Mouse (Mus musculus): Measurements from ENCODE around the gene 4933434E20Rik.

The 4933434E20Rik gene

GRCm38 (mm10) chr3:90051441-90052350 lies at the start of gene 4933434E20Rik:
TSS of gene 4933434E20Rik (plus strand) at chr3:90051636.
- DNase-seq (ENCODE audit: low read depth), result peak; percentile 75

DNA sequence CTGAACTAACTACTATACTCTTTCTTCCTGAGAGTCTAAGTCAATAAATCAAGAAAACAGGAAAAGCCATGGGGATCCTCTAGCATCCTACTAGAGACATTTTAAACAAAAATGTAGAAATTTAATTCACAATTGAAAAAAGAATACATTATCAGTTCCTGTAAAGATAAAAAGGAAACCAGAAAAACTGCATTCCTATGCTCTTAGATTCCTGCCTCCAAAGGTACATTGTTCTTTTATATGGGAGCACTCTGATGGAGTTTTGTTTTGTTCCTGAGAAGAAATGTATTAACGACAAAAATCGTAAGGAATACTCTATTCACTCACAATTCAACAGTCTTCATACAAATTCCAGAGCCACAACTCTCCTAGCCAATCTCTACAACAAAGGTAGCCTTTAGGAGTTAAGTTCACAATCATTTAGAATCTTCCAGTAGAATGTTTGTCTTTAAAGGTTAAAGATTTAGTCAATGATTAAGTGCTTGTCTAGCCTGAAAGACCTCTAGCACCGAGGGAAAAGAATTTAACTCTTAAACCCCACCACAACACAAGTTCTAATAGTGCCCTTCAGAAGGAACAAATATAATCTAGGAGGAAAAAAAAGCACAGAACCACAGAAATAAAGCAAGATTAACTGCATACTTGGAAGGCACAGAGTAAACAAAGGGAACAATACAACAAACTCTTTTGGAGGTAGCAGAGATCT lies 47.2 kb upstream of the 4933434E20Rik start:
- no peak for DNase-seq (ENCODE audit: low read depth)

GRCm38 (mm10) chr3:90010291-90010690 lies 41.1 kb upstream of the 4933434E20Rik start:
- no peak for DNase-seq (ENCODE audit: low read depth)

DNA sequence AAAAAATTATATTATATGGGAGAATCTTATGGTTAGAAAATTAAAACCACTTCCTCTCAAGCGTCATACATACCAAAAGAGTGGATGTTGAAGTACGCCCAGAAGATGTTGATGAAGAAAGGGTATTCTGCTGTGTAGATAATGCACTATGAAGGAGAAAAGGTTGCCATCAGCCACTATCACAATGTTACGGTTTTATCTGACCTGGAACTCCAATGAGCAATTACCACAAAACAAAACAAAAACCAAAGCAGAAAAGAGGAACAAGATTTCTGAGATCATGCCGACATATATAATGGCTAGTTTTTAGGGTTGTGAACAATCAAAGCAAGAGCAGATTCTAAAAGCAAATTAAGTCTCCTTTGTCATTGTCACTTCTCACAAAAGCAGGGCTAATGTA lies 34.8 kb upstream of the 4933434E20Rik start:
- no peak for DNase-seq (ENCODE audit: low read depth)

- no peak for DNase-seq (ENCODE audit: low read depth)
Observed at GRCm38 (mm10) chr3:90034653-90035052, 16.8 kb upstream of the 4933434E20Rik start.

- DNase-seq (ENCODE audit: low read depth), result no peak
Observed at GRCm38 (mm10) chr3:90036263-90036662, 15.2 kb upstream of the 4933434E20Rik start.

DNA sequence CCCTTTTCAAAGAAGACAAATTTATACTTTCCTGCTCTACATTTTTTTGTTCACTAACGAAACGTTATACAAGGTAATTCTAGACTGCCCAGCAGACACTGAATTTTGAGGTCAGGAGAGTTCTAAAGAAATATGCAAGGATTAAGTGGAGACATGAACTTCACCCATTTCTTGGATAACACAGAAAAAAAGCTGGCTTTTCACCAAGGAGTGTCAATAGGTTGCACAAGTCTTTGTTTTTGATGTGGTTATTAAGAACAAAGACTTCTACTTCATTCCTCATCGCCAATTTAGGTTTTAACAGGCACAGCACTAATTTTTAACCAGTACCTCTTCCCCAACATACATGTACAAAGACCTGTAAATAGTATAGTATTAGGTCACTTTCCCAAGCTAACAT lies 1.7 kb upstream of the 4933434E20Rik start:
- DNase-seq (ENCODE audit: low read depth), result no peak

- DNase-seq (ENCODE audit: low read depth), result peak; percentile 98
Observed at GRCm38 (mm10) chr3:90052351-90053241, 1.2 kb downstream of the 4933434E20Rik start, which contains the start of gene Ubap2l. TSS of gene Ubap2l (minus strand) at chr3:90052628.

GRCm38 (mm10) chr3:90061549-90061948 lies 10.1 kb downstream of the 4933434E20Rik start:
- DNase-seq (ENCODE audit: low read depth), result no peak

GRCm38 (mm10) chr3:90062539-90062938 lies 11.1 kb downstream of the 4933434E20Rik start:
- DNase-seq (ENCODE audit: low read depth), result no peak

- DNase-seq (ENCODE audit: low read depth), result no peak
Observed at GRCm38 (mm10) chr3:90064383-90064782, 12.9 kb downstream of the 4933434E20Rik start.

GRCm38 (mm10) chr3:90065553-90065952 lies 14.1 kb downstream of the 4933434E20Rik start:
- DNase-seq (ENCODE audit: low read depth), result peak; percentile 79

DNA sequence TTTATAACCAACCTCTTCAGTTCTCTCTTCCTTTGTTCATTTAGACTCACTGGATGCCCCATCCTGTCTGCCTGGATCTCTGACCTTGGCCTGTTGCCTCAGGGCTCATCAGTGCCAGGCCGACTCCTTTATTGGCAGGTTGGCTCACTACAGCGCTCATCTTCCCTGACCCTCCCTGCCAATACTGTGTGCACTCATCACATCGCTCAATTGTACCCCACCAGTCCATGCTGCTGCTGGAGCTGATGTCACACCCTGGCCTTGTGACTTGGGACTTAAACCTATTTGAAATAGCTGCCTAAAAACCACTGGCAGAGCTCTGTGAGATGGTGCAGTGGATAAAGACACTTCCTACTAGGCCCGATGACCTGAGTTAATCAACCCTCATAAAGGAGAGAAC lies 16.4 kb downstream of the 4933434E20Rik start:
- DNase-seq (ENCODE audit: low read depth), result no peak

- DNase-seq (ENCODE audit: low read depth), result no peak
Observed at GRCm38 (mm10) chr3:90069688-90070087, 18.3 kb downstream of the 4933434E20Rik start.

DNA sequence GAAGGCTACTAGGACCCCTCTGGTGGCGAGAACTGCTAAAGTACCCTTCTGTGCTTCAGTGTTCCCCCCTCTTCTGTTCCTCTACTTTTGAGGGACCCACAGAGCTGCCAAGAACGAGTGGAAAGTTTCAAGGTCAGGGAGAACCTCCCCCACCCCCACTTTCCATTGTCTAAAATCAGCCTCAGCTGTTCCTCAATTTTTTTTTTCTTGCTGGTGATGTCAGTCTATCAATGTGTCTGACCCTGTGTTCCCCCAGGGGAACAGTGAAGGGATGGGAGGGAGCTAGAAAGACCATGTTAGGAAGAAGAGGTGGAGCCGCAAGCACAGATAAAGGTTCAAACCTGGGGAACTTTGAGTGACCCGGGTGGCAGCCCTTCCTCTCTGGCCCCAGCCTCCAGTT lies 20.9 kb downstream of the 4933434E20Rik start, which contains the start of gene Tpm3:
Tpm3 (plus strand) TSS at position 356 of the 400 bp plus-strand sequence.
- DNase-seq (ENCODE audit: low read depth), result no peak

- DNase-seq (ENCODE audit: low read depth), result peak; percentile 93
Observed at GRCm38 (mm10) chr3:90076921-90077716, 25.7 kb downstream of the 4933434E20Rik start.

- DNase-seq (ENCODE audit: low read depth), result no peak
Observed at GRCm38 (mm10) chr3:90078224-90078623, 26.8 kb downstream of the 4933434E20Rik start.

DNA sequence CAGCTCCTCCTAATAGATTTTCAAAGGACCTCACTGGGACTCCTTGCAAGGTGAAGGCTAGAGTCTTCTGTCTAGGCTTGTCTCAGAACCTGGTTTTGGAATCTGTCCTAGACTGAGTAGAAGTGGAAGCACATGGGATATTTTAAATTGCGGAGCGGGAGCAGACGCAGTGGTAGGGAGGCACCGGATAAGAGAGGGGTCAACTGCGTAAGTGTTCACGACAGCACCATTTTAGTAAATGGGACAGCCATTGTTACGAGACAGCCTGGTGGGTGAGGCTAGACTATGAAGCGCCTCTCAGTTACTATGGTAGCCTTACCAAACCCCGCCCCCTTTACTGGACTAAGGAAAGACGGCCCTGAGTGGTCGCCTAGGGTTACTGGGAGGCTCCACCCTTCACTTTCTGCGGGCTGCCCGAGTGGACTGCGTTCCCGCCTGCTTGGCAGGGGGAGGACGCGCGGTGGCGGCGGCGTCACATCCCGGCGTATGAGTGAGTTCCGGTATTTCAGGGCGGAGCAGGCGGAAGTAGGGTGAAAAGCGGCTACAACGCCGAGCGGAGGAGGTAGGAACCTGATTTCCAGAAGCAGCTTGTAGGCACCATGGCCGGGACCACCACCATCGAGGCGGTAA lies 27.8 kb downstream of the 4933434E20Rik start:
- DNase-seq (ENCODE audit: low read depth), result peak; percentile 93

DNA sequence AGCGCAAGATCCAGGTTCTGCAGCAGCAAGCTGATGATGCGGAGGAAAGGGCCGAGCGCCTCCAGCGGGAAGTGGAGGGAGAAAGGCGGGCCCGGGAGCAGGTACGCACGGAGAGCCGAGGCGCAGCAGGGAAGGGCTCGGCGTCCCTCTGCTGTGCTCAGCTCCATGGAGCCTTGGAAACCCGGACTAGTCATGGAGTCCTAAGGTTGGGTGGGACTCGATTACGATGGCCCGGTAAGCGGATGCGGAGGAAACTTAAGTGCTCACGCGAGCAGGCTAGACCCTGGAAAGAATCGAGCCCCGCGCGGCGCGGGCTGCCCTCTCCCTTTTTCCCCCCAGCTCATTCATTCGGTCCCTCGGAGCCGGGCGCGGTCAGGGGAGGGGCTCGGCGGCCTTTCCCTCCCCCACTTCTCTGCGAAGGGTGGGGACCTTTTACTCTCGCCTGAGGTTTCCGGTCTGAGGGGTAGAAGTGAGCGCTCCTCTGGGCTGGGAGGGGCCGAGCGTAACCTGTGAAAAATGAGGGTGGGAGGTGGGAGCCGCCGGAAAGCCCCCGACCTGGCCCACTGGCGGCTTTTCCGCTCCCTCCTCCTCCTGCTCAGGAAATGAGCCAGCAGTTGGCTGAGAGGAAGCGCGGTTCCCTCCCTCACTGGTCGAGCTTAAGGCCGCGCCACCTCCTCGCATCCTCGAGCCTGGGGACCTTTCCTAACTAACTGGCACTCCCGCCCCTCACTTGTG lies 28.5 kb downstream of the 4933434E20Rik start:
- DNase-seq (ENCODE audit: low read depth), result peak; percentile 92

- no peak for DNase-seq (ENCODE audit: low read depth)
Observed at GRCm38 (mm10) chr3:90080498-90080863, 29.0 kb downstream of the 4933434E20Rik start.

All from naive thymus-derived CD4-positive, alpha-beta T cell, adult 2 months (primary cell).